Mouse (Mus musculus): ENCODE results near the gene Ube2n. TPM values are rescaled to one million over a fixed set of nuclear protein-coding genes. Genes with fewer than 3 reads are reported as not detected.

Ube2n gene
- total and polyA plus RNA-seq, 3 experiments: 80.6 to 571 (median 212) TPM

DNA sequence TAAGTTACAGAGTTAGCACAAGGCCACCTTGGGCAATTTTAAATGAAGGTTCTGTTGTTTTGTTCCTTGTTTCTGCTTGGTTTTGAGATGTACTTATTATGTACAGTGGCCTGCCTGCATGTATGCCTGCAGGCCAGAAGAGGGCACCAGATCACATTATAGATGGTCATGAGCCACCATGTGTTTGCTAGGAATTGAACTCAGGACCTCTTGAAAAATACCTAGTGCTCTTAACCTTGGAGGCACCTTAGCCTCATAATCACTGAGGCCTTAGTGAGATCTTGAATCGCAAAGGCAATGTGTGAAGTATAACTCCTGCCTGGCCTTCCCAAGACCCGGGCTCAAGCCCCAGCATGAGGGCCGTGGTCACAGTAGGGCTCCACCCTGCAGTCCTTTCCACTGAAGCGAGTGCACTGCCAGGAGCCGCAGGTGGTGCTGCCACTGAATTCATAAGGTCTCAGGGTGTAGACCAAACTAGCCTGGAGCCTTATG, 42.4 kb downstream of the Ube2n start:
- H3K36me3 ChIP-seq (ENCODE audit: control insufficient read depth in 1 of 2, insufficient read depth in 2 of 2, low read length in 2 of 2): peaks cover 0 to 4% of the 10 kb centered on the region in 2 experiments; a peak in 2 of 4 replicates
- DNase-seq (ENCODE audit: low read depth, low spot score): peak; percentile 54

DNA sequence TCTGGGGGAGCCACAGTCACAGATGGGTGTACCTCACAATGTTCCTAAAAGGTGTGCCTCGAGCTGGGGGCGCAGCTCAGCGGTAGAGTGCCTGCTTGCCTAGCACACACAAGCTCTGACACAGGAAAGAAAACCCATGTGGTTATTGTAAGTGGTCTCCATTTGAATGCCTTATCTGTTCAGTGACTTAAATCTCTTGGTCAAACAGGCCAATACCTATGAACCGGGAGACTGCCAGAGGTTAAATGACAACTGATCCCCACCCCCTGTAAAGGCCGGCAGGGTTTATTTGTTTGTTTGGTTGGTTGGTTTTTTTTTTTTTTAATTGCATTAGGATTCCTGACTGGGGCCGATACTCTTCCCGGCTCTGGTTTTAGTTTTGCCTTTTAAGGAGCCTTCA, 44.5 kb downstream of the Ube2n start:
- peaks cover 0 to 5% of the 10 kb centered on the region in 2 experiments; a peak in 2 of 4 replicates for H3K36me3 ChIP-seq (ENCODE audit: control insufficient read depth in 1 of 2, insufficient read depth in 2 of 2, low read length in 2 of 2)

More for the DNA sequence above, 42.4 kb downstream of the Ube2n start:
- Histone ChIP-seq H3K27me3 (ENCODE audit: control insufficient read depth in 1 of 2, insufficient read depth in 2 of 2, low read length in 2 of 2) (no peaks in the 10 kb centered on the region), H3K9me3 (replicated peaks; ENCODE audit: insufficient read depth, low read length) (no peaks in the 10 kb centered on the region), H3K27ac (ENCODE audit: control insufficient read depth, low read depth, low read length) (no peak overlapping the region), H3K4me3 (ENCODE audit: control insufficient read depth in 1 of 2, insufficient read depth in 1 of 2, low read depth in 2 of 2, low read length in 2 of 2) (no peak overlapping the region), H3K4me1 (ENCODE audit: control insufficient read depth in 1 of 2, insufficient read depth in 2 of 2, low read length in 2 of 2) (peaks cover 0 to 3% of the 10 kb centered on the region in 2 experiments; a peak in 1 of 4 replicates), H3K79me2 (ENCODE audit: control insufficient read depth, insufficient read depth, low read length, poor library complexity) (peaks cover 19% of the 10 kb centered on the region), H3K9ac (ENCODE audit: control insufficient read depth, low read depth, low read length, poor library complexity, severe bottlenecking) (no peak overlapping the region)
- TF ChIP-seq MYB (IDR thresholded peaks at IDR 0.05; ENCODE audit: low read depth, low read length): no peak
- TF ChIP-seq KAT2A (conservative IDR thresholded peaks at IDR 0.05; ENCODE audit: low read depth, low read length): no peak
- peak; percentile 68 for TF ChIP-seq RAD21 (IDR thresholded peaks at IDR 0.05; ENCODE audit: low read depth, low read length)
- peak; percentile 67; the same call in 1 of the 2 replicates for TF ChIP-seq MYC (IDR thresholded peaks at IDR 0.05; ENCODE audit: low read depth, low read length)
- TF ChIP-seq CTCF (IDR thresholded peaks at IDR 0.05 in 2 of 3, conservative IDR thresholded peaks at IDR 0.05 in 1 of 3; ENCODE audit: control insufficient read depth in 1 of 3, insufficient read depth in 1 of 3, low read depth in 2 of 3, low read length in 3 of 3, poor library complexity in 1 of 3, severe bottlenecking in 1 of 3): peak; percentile 63 to 76 (median 73)
- peak; percentile 81 for TF ChIP-seq SMC3 (IDR thresholded peaks at IDR 0.05; ENCODE audit: low read depth, low read length)
- no peak for TF ChIP-seq CHD2 (IDR thresholded peaks at IDR 0.05; ENCODE audit: low read length)
- no peak for TF ChIP-seq MAZ (IDR thresholded peaks at IDR 0.05; ENCODE audit: low read depth, low read length)
- TF ChIP-seq ZC3H11A (IDR thresholded peaks at IDR 0.05; ENCODE audit: low read depth, low read length): peak; percentile 50; the same call in 1 of the 2 replicates

More for the DNA sequence above, 44.5 kb downstream of the Ube2n start:
- Histone ChIP-seq H3K79me2 (ENCODE audit: control insufficient read depth, insufficient read depth, low read length, poor library complexity) (peaks cover 31% of the 10 kb centered on the region), H3K9me3 (replicated peaks; ENCODE audit: insufficient read depth, low read length) (no peaks in the 10 kb centered on the region), H3K27ac (ENCODE audit: control insufficient read depth, low read depth, low read length) (no peak overlapping the region), H3K4me1 (ENCODE audit: control insufficient read depth in 1 of 2, insufficient read depth in 2 of 2, low read length in 2 of 2) (peaks cover 0 to 5% of the 10 kb centered on the region in 2 experiments; a peak in 1 of 4 replicates), H3K27me3 (ENCODE audit: control insufficient read depth in 1 of 2, insufficient read depth in 2 of 2, low read length in 2 of 2) (no peaks in the 10 kb centered on the region), H3K4me3 (ENCODE audit: control insufficient read depth in 1 of 2, insufficient read depth in 1 of 2, low read depth in 2 of 2, low read length in 2 of 2) (no peak overlapping the region), H3K9ac (ENCODE audit: control insufficient read depth, low read depth, low read length, poor library complexity, severe bottlenecking) (no peak overlapping the region)
- TF ChIP-seq MAFK (IDR thresholded peaks at IDR 0.05; ENCODE audit: borderline replicate concordance, low read depth, low read length) (no peak), TAL1 (IDR thresholded peaks at IDR 0.05; ENCODE audit: low read length) (no peak), JUND (IDR thresholded peaks at IDR 0.05; ENCODE audit: low read depth, low read length) (no peak), MAX (IDR thresholded peaks at IDR 0.05; ENCODE audit: low read length) (no peak), ELF1 (IDR thresholded peaks at IDR 0.05; ENCODE audit: low read depth, low read length) (no peak), ZKSCAN1 (IDR thresholded peaks at IDR 0.05; ENCODE audit: low read depth, low read length) (no peak), ZNF384 (IDR thresholded peaks at IDR 0.05; ENCODE audit: low read depth, low read length) (no peak), BHLHE40 (IDR thresholded peaks at IDR 0.05; ENCODE audit: borderline replicate concordance, low read depth, low read length) (no peak), POLR2A (IDR thresholded peaks at IDR 0.05; ENCODE audit: control insufficient read depth in 1 of 2, insufficient read depth in 1 of 2, low read depth in 1 of 2, low read length in 2 of 2, poor library complexity in 1 of 2) (no peak), UBTF (IDR thresholded peaks at IDR 0.05; ENCODE audit: borderline replicate concordance, insufficient read depth, low read depth, low read length) (no peak), MYB (IDR thresholded peaks at IDR 0.05; ENCODE audit: low read depth, low read length) (no peak), GATA1 (IDR thresholded peaks at IDR 0.05; ENCODE audit: low read depth, low read length) (no peak), RCOR1 (IDR thresholded peaks at IDR 0.05; ENCODE audit: low read depth, low read length) (no peak)
- DNase-seq (ENCODE audit: low read depth, low spot score): no peak

Measured in MEL (cell line).